Mouse (Mus musculus): Measurements from ENCODE around the gene Kif21b. TPM values are rescaled to one million over a fixed set of nuclear protein-coding genes. Genes with fewer than 3 reads are reported as not detected.

The Kif21b gene
- polyA plus RNA-seq, 1 experiment = 28.6 TPM

DNA sequence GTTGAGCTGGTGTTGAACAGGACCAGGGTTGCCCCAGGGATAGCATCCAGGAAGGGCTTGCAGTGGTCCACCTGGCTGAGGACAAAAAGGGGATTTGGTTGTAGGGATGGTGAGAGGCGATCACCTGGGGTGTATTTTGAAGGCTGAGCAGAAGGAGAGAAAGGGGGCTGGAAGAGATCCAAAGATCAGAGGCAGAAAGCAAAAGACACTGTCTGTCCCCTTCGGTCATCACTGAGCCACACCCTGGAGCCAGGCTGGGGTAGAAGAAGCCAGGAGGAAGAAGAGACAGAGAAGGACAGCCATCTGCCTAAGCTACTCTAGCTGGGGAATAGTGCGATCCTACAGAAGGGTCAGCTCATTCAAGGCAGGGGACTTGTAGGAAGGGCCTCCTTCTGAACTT, 28.6 kb upstream of the Kif21b start:
- 0 out of 2 replicates have a peak, but pooled peaks cover 3% of the 10 kb centered on the region for H3K27me3 ChIP-seq (ENCODE audit: control insufficient read depth, insufficient read depth, low read length)
- peaks cover 3% of the 10 kb centered on the region; the same call in 1 of the 2 replicates for H3K4me1 ChIP-seq (ENCODE audit: control insufficient read depth, insufficient read depth, insufficient read length, low read length)
- 65% methylated on average over 3 of the region's 3 CpGs for WGBS
- no peak for TF ChIP-seq POLR2A (IDR thresholded peaks at IDR 0.05; ENCODE audit: low read depth, low read length)
- TF ChIP-seq CTCF (IDR thresholded peaks at IDR 0.05; ENCODE audit: extremely low read depth, insufficient read length, insufficient replicate concordance, low read depth, low read length) = no peak
- no peak overlapping the region for H3K4me3 ChIP-seq (ENCODE audit: low read depth, low read length)
- no peak overlapping the region for H3K27ac ChIP-seq (ENCODE audit: insufficient read depth, low read depth, low read length)
- H3K36me3 ChIP-seq (ENCODE audit: control insufficient read depth, insufficient read depth, low read length) = no peaks in the 10 kb centered on the region

DNA sequence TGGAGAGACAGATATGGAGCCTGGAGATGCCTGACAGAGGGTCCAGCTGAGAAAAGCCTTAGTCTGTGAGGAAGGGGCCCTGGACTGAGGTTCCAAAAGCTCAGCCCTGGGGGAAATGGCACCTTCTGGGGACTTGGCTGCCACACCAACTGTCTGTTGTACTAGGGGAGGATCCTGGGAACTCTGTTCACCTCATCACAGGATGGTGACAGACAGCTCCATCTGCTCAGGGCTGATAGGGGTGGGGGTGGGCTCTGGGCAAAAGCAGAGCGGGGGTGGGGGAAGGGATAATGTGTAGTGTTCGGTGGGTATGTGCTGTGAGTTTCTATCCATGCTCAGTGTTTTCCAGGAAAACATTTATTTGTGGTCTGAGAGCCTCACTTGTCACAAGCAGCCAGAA, 28.2 kb upstream of the Kif21b start:
- H3K4me3 ChIP-seq (ENCODE audit: low read depth, low read length) = no peak overlapping the region
- no peak overlapping the region for H3K27ac ChIP-seq (ENCODE audit: insufficient read depth, low read depth, low read length)
- 78% methylated on average over 2 of the region's 2 CpGs for WGBS
- H3K27me3 ChIP-seq (ENCODE audit: control insufficient read depth, insufficient read depth, low read length) = 0 out of 2 replicates have a peak, but pooled peaks cover 3% of the 10 kb centered on the region
- H3K4me1 ChIP-seq (ENCODE audit: control insufficient read depth, insufficient read depth, insufficient read length, low read length) = peaks cover 3% of the 10 kb centered on the region; the same call in 1 of the 2 replicates
- H3K36me3 ChIP-seq (ENCODE audit: control insufficient read depth, insufficient read depth, low read length) = no peaks in the 10 kb centered on the region
- no peak for TF ChIP-seq CTCF (IDR thresholded peaks at IDR 0.05; ENCODE audit: extremely low read depth, insufficient read length, insufficient replicate concordance, low read depth, low read length)
- no peak for TF ChIP-seq POLR2A (IDR thresholded peaks at IDR 0.05; ENCODE audit: low read depth, low read length)

DNA sequence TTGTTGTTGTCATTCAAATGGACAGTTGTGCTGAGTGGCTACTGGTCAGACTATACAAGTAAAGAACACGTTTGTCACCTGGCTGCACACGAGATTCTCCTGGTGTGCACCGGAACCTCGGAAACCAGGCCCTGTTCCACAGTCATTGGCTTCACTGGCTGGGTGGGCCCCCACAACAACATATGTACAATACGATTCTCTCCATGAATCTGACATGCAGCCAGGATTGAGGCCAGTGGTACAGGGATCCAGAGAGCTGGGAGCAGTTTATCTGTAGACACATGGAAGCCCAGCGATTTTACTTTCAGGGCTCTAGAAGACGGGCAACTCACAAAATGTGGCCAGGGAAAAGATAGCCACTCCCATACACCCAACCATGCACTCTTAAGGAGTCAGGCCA, 27.5 kb upstream of the Kif21b start:
- Histone ChIP-seq H3K27ac (ENCODE audit: insufficient read depth, low read depth, low read length) (no peak overlapping the region), H3K36me3 (ENCODE audit: control insufficient read depth, insufficient read depth, low read length) (no peaks in the 10 kb centered on the region), H3K4me1 (ENCODE audit: control insufficient read depth, insufficient read depth, insufficient read length, low read length) (peaks cover 3% of the 10 kb centered on the region; the same call in 1 of the 2 replicates), H3K27me3 (ENCODE audit: control insufficient read depth, insufficient read depth, low read length) (0 out of 2 replicates have a peak, but pooled peaks cover 3% of the 10 kb centered on the region), H3K4me3 (ENCODE audit: low read depth, low read length) (no peak overlapping the region)
- WGBS = 91% methylated on average over 7 of the region's 7 CpGs
- no peak for TF ChIP-seq POLR2A (IDR thresholded peaks at IDR 0.05; ENCODE audit: low read depth, low read length)
- TF ChIP-seq CTCF (IDR thresholded peaks at IDR 0.05; ENCODE audit: extremely low read depth, insufficient read length, insufficient replicate concordance, low read depth, low read length) = no peak

DNA sequence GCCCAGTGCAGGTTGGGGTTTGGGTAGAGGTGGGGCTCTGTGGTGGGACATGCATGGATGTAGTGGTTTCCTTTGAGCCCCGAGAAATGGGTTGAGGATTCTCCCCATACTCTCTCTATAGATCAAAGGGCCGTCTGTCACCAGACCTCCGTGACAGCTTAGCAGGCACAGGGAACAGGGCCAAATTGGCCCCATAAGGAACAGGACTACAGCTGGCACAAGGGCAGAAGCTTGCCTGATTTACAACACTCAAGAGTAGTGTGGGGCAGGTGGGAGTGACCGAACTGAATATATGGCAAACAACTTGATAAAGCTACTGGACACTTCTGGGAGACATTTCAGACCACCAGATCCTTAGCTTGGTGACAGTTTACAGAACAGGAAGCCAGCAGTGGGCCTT, 26.4 kb upstream of the Kif21b start:
- TF ChIP-seq POLR2A (IDR thresholded peaks at IDR 0.05; ENCODE audit: low read depth, low read length) = no peak
- TF ChIP-seq CTCF (IDR thresholded peaks at IDR 0.05; ENCODE audit: extremely low read depth, insufficient read length, insufficient replicate concordance, low read depth, low read length) = no peak
- WGBS = 18% methylated on average over 4 of the region's 4 CpGs
- Histone ChIP-seq H3K4me3 (ENCODE audit: low read depth, low read length) (no peak overlapping the region), H3K27ac (ENCODE audit: insufficient read depth, low read depth, low read length) (no peak overlapping the region), H3K36me3 (ENCODE audit: control insufficient read depth, insufficient read depth, low read length) (no peaks in the 10 kb centered on the region), H3K27me3 (ENCODE audit: control insufficient read depth, insufficient read depth, low read length) (0 out of 2 replicates have a peak, but pooled peaks cover 3% of the 10 kb centered on the region), H3K4me1 (ENCODE audit: control insufficient read depth, insufficient read depth, insufficient read length, low read length) (peaks cover 3% of the 10 kb centered on the region; the same call in 1 of the 2 replicates)

GRCm38 (mm10) chr1:136109464-136109863, 21.7 kb upstream of the Kif21b start:
- WGBS = 77% methylated on average over 2 of the region's 2 CpGs
- TF ChIP-seq CTCF (IDR thresholded peaks at IDR 0.05; ENCODE audit: extremely low read depth, insufficient read length, insufficient replicate concordance, low read depth, low read length) (no peak), POLR2A (IDR thresholded peaks at IDR 0.05; ENCODE audit: low read depth, low read length) (no peak)
- Histone ChIP-seq H3K36me3 (ENCODE audit: control insufficient read depth, insufficient read depth, low read length) (no peaks in the 10 kb centered on the region), H3K27ac (ENCODE audit: insufficient read depth, low read depth, low read length) (no peak overlapping the region), H3K4me1 (ENCODE audit: control insufficient read depth, insufficient read depth, insufficient read length, low read length) (peaks cover 3% of the 10 kb centered on the region; the same call in 1 of the 2 replicates), H3K4me3 (ENCODE audit: low read depth, low read length) (no peak overlapping the region), H3K27me3 (ENCODE audit: control insufficient read depth, insufficient read depth, low read length) (0 out of 2 replicates have a peak, but pooled peaks cover 3% of the 10 kb centered on the region)

GRCm38 (mm10) chr1:136116183-136116582, 15.0 kb upstream of the Kif21b start:
- Histone ChIP-seq H3K4me1 (ENCODE audit: control insufficient read depth, insufficient read depth, insufficient read length, low read length) (peaks cover 26% of the 10 kb centered on the region), H3K36me3 (ENCODE audit: control insufficient read depth, insufficient read depth, low read length) (no peaks in the 10 kb centered on the region), H3K27me3 (ENCODE audit: control insufficient read depth, insufficient read depth, low read length) (no peaks in the 10 kb centered on the region), H3K27ac (ENCODE audit: insufficient read depth, low read depth, low read length) (no peak overlapping the region), H3K4me3 (ENCODE audit: low read depth, low read length) (no peak overlapping the region)
- 8% methylated on average over 3 of the region's 3 CpGs for WGBS
- TF ChIP-seq POLR2A (IDR thresholded peaks at IDR 0.05; ENCODE audit: low read depth, low read length) (no peak), CTCF (IDR thresholded peaks at IDR 0.05; ENCODE audit: extremely low read depth, insufficient read length, insufficient replicate concordance, low read depth, low read length) (peak; percentile 93; the same call in 1 of the 2 replicates)

DNA sequence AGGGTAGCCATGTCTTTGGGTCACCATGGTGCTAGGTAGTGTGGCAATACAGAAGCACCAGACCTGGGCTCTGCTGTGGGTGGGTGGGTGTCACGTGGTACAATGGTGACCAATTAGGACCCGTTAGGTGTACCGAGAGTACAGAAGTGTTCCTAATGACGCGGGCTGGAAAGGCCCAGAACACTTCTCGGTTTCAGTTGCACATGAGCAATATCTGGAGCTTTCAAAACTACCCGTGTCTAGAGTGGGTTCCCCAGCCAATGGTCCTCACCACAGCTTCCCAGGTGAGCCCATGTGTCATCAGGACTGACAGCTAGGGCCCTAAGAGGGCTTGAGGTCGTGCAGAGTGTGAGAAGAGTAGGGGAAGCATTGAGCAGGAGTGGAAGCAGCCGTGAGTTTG, 14.1 kb upstream of the Kif21b start:
- Histone ChIP-seq H3K27me3 (ENCODE audit: control insufficient read depth, insufficient read depth, low read length) (no peaks in the 10 kb centered on the region), H3K27ac (ENCODE audit: insufficient read depth, low read depth, low read length) (peak overlapping the region; percentile 31; the same call in 1 of the 2 replicates), H3K4me1 (ENCODE audit: control insufficient read depth, insufficient read depth, insufficient read length, low read length) (peaks cover 26% of the 10 kb centered on the region), H3K36me3 (ENCODE audit: control insufficient read depth, insufficient read depth, low read length) (no peaks in the 10 kb centered on the region), H3K4me3 (ENCODE audit: low read depth, low read length) (peak overlapping the region; percentile 6; the same call in 1 of the 2 replicates)
- 85% methylated on average over 9 of the region's 9 CpGs for WGBS
- TF ChIP-seq CTCF (IDR thresholded peaks at IDR 0.05; ENCODE audit: extremely low read depth, insufficient read length, insufficient replicate concordance, low read depth, low read length) (no peak), POLR2A (IDR thresholded peaks at IDR 0.05; ENCODE audit: low read depth, low read length) (peak; percentile 25; the same call in 1 of the 2 replicates)

Measured in small intestine, adult 2 months (tissue).